Mouse (Mus musculus) right cerebral cortex, adult 18-20 months (tissue): ENCODE results near the gene Cd274.

Experiments used
- DNase-seq: peaks from one replicate; pipeline ENCODE4 v3.0.0; 2022; ENCODE audit warnings: mixed read lengths

The Cd274 gene

DNA sequence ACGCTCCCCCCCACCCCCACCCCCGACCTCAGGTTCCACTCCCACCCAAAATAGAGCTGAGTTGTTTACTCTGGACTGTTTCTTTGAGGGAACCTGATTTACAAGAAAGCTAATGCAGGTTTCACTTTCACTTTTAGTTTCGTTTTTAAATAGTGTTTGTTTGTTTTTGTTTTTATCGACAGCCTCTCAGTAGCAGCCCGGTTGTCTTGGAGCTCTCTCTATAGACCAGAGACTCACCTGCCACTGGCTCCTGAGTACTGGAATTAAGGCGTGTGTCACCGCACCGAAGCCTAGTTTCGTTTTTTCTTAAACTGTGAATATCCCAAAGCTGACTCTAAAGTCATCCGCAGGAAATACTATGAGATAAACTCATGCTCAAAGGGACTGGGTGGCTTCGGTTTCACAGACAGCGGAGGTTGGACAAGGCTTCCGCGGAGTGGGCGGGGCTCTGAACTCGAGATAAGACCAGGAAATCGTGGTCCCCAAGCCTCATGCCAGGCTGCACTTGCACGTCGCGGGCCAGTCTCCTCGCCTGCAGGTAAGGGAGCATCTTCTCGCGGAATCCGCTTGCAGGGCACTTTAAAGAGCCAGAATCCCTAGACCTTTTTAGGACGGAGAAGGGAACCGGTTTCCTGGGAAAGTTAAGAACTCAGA lies at the start of gene Cd274, which contains the start of gene Plgrkt:
Cd274 (plus strand) TSS at position 487 of the 654 bp plus-strand sequence.
Plgrkt (minus strand) TSS at position 422 of the 654 bp plus-strand sequence.
- peak; percentile 65 for DNase-seq

DNA sequence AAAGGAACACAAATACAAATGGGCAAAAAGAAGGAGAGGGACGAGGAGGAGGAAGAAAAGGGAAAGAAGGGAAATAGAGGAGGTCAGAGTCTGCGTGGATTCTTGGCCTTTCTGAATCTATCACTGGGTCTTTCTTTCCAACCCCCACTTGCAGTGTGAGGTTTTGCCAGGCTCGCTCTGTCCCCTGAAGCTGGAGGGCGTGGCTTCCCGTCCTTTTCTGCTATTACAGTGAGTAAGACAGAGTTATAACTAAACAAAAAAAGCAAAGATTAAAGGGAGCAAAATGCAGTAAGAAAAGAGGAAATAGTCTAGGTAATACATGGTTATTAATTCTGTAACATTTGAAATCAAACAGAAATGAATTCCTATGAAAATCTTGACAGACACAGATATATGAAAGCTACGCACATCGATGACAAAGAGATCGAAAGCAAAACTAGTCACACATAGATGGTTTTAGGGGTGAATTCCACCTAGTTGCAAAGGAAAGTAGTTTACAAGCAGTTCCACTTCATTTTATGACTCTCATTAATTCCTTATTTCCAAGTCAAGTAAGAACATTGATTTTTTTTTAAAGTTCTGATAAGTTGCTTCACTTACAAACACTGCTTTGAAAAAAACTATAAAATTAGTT lies 43.7 kb upstream of the Cd274 start:
- no peak for DNase-seq

DNA sequence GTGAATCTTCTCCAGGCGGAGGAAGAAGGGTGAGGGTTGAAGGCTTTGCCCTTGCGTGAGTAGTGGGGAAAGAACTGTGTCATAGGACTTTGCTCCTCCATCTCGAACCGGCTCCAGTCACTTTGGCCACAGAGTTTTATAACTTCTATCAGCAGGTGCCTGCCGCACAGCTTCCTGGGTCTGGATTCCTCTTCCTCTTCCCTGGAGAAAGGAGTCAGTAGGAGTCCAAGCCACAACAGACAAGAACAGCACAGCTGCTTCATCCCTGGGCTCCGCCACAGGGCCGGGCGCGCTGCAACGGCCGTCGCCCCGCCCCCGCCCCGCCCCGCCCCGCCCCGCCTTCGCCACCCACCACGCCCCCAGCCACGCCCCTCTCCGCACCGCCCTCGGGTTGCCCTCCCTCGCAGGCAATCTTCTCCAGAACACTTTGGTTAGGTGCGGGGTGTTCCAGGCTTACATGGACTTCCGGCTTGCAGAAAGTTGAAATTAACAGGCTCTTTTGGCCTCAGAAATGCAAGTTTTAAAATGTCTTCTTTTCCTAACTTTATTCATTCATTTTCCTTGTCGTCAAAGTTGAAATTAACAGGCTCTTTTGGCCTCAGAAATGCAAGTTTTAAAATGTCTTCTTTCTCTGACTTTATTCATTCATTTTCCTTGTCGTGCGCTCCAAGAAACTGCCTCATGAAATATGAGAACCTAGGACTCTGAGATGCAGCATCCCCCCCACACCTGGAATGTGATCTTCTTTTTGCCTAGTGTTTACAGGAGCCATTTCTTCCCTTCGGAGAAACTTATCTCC lies 42.0 kb upstream of the Cd274 start, which contains the start of gene Insl6:
Insl6 (minus strand) TSS at position 304 of the 799 bp plus-strand sequence.
- peak; percentile 18 for DNase-seq

DNA sequence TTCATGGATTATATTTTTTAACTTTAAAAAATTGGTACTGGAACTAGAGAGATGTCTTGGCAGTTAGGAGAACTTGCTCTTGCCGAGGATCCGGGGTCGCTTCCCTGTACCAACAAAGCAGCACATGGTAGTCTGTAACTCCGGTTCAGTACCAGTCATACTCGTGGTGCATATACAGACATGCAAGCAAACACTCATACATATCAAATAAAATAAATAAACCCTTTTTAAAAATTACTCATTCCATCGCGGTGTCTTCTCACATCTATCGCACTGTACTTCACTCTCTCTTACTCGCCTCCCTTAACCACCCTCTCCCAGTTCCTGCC lies 41.4 kb upstream of the Cd274 start:
- no peak for DNase-seq

DNA sequence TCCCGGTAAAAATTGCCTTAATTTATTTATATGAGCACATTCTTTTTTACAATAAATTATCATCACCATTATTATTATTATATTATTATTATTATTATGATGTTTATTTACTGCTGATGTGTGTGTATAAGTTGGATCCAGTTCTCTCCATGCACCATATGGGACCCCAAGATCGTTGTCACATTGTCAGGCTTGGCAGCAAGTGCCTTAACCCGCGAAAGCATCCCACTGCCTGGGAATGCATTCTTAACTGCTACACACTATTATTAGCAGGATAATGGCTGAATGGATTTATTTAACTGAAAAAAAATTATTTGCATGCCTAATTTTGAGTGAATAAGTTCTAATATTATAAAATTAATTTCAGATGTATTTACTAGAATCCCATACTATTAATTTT lies 40.9 kb upstream of the Cd274 start:
- no peak for DNase-seq

GRCm38 (mm10) chr19:29326822-29327552 lies 40.3 kb upstream of the Cd274 start:
- DNase-seq: no peak

DNA sequence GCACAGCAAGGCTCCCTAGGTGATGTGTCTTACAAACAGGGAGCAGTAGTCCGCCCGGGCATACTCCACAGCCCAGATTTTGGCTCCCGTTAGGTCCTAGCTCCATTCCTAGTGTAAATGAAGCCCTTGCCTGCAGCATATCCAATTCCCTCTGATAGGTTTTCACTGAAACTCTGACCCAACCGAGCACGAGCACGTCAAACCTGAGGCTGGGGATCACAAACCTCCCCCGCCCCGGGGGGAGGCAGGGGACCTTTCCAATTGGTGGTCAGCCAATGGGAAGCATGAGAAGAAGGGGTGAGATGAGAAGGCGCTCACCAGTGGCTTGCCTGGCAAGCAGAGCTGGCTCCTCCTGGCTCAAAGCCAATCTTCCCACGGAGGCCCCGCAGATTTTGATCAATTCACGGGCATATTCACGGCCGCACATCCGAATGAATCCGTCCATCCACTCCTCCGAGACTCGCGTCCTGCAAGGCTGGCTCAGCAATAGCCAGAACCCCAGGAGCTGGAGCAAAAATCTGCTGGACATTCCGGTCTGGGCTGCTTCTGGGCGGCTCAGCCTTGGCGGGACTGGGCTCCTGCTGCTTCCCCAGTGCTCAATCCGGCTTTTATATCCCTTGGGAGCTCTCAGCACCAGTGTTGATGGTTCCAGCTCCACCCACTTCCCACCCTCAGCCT lies 33.0 kb upstream of the Cd274 start, which contains the start of gene Rln1:
Rln1 (minus strand) TSS at position 603 of the 678 bp plus-strand sequence.
- DNase-seq: peak; percentile 16

- DNase-seq: no peak
Observed at GRCm38 (mm10) chr19:29336624-29337023, 30.6 kb upstream of the Cd274 start.

DNA sequence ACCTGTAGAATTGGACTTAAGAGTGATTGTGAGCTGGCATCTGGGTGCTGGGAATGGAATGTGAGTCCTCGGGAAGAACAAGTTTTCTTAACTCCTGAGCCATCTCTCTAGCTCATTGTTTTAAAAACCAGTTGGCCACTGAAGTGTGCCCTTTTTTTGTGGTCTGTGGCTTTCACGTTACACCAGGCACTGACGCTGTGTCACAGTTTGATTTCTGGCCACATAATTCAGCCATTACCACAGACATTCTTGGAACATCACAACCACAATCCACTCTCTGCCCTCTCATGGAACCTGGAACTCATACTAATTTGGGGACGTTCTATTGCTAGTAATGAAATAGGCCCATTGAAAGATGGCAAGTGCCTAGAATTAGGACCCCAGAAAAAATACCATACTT lies 26.2 kb upstream of the Cd274 start:
- DNase-seq: no peak

GRCm38 (mm10) chr19:29342281-29342680 lies 25.0 kb upstream of the Cd274 start:
- no peak for DNase-seq

- no peak for DNase-seq
Observed at GRCm38 (mm10) chr19:29344868-29345267, 22.4 kb upstream of the Cd274 start.

DNA sequence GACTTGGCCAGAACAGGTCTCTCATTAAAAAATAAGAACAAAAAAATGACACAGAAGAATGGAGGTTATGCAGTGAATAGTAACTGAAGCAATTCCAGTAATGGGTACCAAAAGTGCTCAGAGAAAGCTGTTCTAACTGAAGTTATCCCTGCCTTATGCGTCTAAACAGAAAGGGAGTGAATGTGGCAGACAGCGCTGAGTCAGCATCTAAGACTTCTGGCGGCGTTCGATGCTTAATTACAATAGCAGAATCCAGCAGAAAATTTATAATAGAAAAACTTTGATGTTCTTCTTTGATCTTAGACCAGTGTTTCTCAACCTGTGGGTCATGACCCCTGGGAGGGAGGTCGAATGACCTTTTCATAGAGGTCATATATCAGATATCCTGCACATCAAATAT lies 21.6 kb upstream of the Cd274 start:
- DNase-seq: no peak

- no peak for DNase-seq
Observed at GRCm38 (mm10) chr19:29350991-29351390, 16.3 kb upstream of the Cd274 start.

- DNase-seq: peak; percentile 87
Observed at GRCm38 (mm10) chr19:29354895-29355877, 12.1 kb upstream of the Cd274 start.

GRCm38 (mm10) chr19:29356281-29356680 lies 11.0 kb upstream of the Cd274 start:
- no peak for DNase-seq

- DNase-seq: no peak
Observed at GRCm38 (mm10) chr19:29360251-29360650, 7.0 kb upstream of the Cd274 start.

DNA sequence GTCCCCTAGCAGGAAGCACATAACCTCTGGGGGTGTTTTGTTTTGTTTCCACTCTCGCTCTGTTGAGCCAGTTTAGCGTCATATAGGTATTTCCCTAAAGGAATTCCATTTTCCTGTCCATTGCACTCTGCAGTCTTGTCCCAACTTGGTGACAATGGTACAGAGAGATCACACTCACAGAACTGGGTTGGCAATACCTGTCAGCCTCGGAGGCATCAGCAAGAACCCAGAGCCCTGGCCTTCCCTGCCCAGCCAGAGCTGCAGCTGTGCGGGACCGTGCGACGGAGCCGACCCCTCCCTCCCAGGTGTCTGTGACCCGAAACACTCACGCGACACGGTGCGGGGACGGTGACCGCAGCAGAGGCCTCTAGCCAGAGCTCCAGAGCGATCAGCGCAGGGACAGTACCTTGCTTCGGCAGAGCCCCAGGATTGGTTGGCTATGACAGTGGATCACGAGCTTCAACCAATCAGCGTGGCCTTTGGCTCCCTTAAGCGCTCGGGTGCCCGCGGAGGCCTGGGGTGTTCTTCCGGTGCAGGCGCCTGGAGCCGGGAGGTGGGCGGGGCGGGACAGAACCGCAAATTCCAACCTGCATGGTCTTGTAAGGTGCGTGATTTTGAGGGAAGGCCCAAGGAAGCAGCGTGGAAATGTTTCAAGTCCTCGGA lies 5.7 kb upstream of the Cd274 start:
- DNase-seq: peak; percentile 96

GRCm38 (mm10) chr19:29362173-29362930 lies 4.9 kb upstream of the Cd274 start:
- DNase-seq: no peak

DNA sequence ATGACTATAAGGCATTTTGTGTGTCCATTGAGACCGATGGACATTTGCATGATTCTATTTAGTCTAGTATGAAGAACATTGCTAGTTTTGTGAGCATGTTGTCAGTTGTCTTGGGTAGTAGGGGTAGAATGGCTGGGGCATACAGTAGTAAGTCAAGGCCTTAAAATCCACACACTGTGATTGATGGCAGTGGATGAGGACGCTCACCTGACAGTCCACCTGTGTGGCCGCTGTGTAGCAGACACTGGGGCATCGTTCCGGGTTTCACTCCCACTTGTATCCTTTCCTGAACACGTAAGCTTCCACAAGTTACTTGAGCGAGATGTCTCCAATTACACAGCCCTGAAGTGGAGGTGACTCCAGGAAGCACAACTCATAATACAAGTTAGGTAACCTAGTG lies 3.7 kb upstream of the Cd274 start:
- no peak for DNase-seq

DNA sequence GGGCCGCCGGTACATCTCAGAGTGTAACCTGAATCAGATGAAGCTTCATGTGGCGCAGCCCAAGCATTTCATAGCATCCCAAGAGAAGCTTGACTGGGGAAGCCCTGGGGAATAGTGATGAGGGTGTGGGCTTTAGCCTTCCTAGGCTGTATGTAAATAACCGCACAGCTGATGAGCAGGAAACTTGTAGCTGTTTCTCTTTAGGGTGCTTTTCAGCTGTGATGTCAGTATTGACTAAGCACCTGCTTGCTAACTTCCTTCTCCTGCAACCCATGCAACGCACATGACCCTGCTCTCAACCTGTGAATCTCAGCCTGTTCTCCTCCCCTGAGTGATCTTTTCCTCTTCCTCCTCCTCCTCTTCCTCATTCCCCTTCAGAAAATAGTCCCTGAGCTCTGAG lies 3.2 kb upstream of the Cd274 start:
- DNase-seq: no peak
